Mouse (Mus musculus): ENCODE data around the gene 1700001L19Rik.
A peak's percentile ranks its signal among the peaks of the same experiment; 100 is the strongest.
"Not testable (repeated sequence)": the region's sequence is repeated elsewhere in the genome, so short reads cannot be mapped to it uniquely, and the experiment has no call there.

1700001L19Rik gene

GRCm38 (mm10) chr13:68597199-68597598 is at the start of gene 1700001L19Rik:
Gene 1700001L19Rik (plus strand): TSS chr13:68597421.
- peak in 1 of 2 experiments; percentile 23 for DNase-seq

GRCm38 (mm10) chr13:68553391-68553790 is 43.8 kb upstream of the 1700001L19Rik start:
- DNase-seq: not testable (repeated sequence)

GRCm38 (mm10) chr13:68568110-68568509 is 29.1 kb upstream of the 1700001L19Rik start:
- no peak for DNase-seq

- DNase-seq: no peak
Observed at GRCm38 (mm10) chr13:68568548-68568947, 28.7 kb upstream of the 1700001L19Rik start.

- peak; percentile 16 to 44 for DNase-seq
Observed at GRCm38 (mm10) chr13:68569589-68570336, 27.5 kb upstream of the 1700001L19Rik start.

GRCm38 (mm10) chr13:68572247-68572646 is 25.0 kb upstream of the 1700001L19Rik start:
- no peak for DNase-seq

GRCm38 (mm10) chr13:68572966-68573913 is 24.0 kb upstream of the 1700001L19Rik start:
- peak; percentile 16 to 28 for DNase-seq

- DNase-seq: no peak
Observed at GRCm38 (mm10) chr13:68574398-68574797, 22.8 kb upstream of the 1700001L19Rik start.

- DNase-seq: peak; percentile 22 to 52
Observed at GRCm38 (mm10) chr13:68577945-68578344, 19.3 kb upstream of the 1700001L19Rik start.

GRCm38 (mm10) chr13:68581086-68581740 is 16.0 kb upstream of the 1700001L19Rik start:
- DNase-seq: no peak

- peak; percentile 97 to 98 for DNase-seq
Observed at GRCm38 (mm10) chr13:68581747-68582516, 15.3 kb upstream of the 1700001L19Rik start, which contains the start of the genes Mtrr and Fastkd3. Gene Mtrr (minus strand): TSS chr13:68582149. Gene Fastkd3 (plus strand): TSS chr13:68582234.

- DNase-seq: peak in 1 of 2 experiments; percentile 5
Observed at GRCm38 (mm10) chr13:68582517-68582780, 14.8 kb upstream of the 1700001L19Rik start.

- DNase-seq: no peak
Observed at GRCm38 (mm10) chr13:68583961-68584360, 13.3 kb upstream of the 1700001L19Rik start.

GRCm38 (mm10) chr13:68585441-68585840 is 11.8 kb upstream of the 1700001L19Rik start:
- no peak for DNase-seq

- DNase-seq: no peak
Observed at GRCm38 (mm10) chr13:68588352-68588751, 8.9 kb upstream of the 1700001L19Rik start.

GRCm38 (mm10) chr13:68593797-68594196 is 3.4 kb upstream of the 1700001L19Rik start:
- no peak for DNase-seq

GRCm38 (mm10) chr13:68597667-68598066 is 446 bp downstream of the 1700001L19Rik start:
- DNase-seq: peak; percentile 27 to 53

GRCm38 (mm10) chr13:68598953-68599352 is 1.7 kb downstream of the 1700001L19Rik start:
- no peak for DNase-seq

- DNase-seq: no peak
Observed at GRCm38 (mm10) chr13:68601184-68601583, 4.0 kb downstream of the 1700001L19Rik start.

GRCm38 (mm10) chr13:68603085-68603484 is 5.9 kb downstream of the 1700001L19Rik start:
- DNase-seq: no peak

GRCm38 (mm10) chr13:68605689-68606126 is 8.5 kb downstream of the 1700001L19Rik start:
- DNase-seq: peak; percentile 70 to 76
